Mouse (Mus musculus): Measurements from ENCODE around the gene Lrrc20. TPM values are rescaled to one million over a fixed set of nuclear protein-coding genes. Genes with fewer than 3 reads are reported as not detected.
"Not testable (repeated sequence)": the region's sequence is repeated elsewhere in the genome, so short reads cannot be mapped to it uniquely, and the experiment has no call there.

The Lrrc20 gene
- 2.3 and 3.7 TPM in 2 replicates for total RNA-seq (2017)

DNA sequence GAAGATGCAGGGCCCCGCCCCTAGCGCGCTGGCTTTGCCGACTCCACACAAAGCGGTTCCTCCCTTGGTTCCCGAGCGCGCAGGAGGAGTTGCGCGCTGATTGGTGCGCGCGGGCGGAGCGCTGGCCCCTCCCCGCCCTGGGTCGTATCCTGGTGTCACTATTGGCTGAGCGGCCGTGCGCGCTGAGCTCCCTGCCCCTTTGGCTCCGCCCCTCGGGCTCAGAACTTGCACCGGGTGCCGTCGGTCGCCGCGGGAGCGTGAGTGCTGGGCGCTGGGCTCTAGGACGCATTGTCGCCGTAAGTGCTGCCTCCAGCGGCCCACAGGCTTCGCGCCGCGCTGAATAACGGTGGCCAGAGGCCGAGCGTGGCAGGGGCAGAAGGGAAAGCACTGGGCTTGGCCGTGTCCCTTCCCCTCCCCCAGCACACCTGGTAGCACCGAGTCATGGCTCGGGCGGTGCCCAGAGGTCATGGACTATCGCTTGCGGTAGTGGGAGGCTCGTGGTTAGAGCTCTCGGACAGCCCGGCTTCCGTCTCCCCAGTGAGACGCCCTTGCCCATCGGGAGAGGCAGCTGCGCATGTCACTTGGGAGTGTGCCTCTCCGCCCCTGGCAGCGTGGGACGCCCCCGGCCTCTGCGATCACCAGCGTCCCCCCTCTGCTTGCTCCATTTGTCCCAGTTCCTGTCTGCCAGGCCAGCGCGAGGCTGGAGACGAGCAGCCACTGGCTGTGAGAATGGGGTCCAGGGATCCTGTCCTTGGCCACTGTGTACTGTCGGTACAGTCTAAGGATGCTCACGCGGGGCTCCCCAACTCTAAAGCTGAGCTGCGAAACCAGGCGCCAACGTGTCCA, at the start of gene Lrrc20:
Gene Lrrc20, plus strand, starts transcription at position 208 of the 846 bp plus-strand sequence.
- peak; percentile 95 to 96 for ATAC-seq (replicated peaks in 1 of 2; ENCODE audit: insufficient read depth in 1 of 2, low FRiP score in 2 of 2, low TSS enrichment in 1 of 2, low read depth in 1 of 2, poor library complexity in 2 of 2, severe bottlenecking in 2 of 2)

DNA sequence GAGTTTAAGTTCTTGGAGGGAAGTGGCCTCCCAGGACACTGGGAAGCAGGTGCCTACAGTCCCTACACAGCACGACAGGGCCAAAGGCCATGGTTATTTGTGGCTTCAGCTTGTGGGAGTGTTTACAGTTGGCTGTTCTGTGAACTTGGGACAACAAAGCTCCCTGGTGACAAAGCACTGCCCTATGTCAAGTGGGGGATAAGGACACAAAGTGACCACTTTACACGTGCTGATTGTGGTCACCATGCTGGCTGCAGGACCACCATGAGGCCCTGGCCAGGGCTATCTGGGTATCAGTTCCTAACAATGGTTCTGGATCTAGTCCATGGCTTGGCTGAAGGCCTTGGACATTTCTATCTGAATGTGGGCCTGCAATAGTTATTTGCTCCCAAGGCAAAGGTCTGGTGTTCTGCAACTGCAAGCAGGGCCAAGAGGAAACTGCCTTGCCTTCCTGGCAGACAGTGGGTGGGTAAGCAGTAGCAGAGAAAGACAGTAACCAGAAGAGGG, 49.3 kb upstream of the Lrrc20 start:
- no peak for ATAC-seq (replicated peaks in 1 of 2; ENCODE audit: insufficient read depth in 1 of 2, low FRiP score in 2 of 2, low TSS enrichment in 1 of 2, low read depth in 1 of 2, poor library complexity in 2 of 2, severe bottlenecking in 2 of 2)

DNA sequence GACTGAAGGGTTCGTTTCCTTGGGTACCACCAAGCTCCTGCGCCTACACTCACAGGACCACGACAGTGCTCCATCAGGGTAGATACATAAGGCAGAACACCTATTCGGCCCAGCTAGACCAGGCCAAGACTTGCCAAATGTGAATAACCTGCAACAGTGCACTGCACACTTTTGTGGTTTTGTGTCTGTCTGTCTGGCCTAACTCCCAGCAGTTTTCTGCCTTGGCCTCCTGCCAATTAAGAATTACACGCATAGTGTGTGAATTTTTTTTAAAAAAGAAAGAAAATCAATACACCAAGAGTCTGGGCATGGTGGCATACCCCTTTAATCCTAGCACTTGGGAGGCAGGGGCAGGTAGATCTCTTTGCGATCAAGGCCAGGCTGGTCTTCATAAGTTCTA, 47.6 kb upstream of the Lrrc20 start:
- no peak for ATAC-seq (replicated peaks in 1 of 2; ENCODE audit: insufficient read depth in 1 of 2, low FRiP score in 2 of 2, low TSS enrichment in 1 of 2, low read depth in 1 of 2, poor library complexity in 2 of 2, severe bottlenecking in 2 of 2)

DNA sequence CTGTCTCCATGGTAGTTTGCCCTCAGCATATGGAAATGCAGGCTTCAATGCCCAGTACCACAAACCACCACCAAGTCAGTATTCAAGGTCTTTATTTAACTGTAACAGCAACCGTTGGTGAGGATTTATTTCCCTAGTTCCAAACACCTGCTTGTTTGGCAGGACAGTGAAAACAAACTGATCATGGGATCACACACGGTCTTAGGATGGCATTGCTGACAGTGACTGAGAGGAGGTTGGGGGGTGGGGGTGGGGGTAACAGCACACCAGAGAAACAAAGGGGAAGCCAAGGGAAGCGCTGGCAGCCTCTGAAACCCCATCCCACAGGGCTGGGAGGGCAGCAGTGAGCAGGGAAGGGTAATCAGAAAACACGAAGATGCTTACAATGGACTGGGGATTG, 47.2 kb upstream of the Lrrc20 start:
- ATAC-seq (replicated peaks in 1 of 2; ENCODE audit: insufficient read depth in 1 of 2, low FRiP score in 2 of 2, low TSS enrichment in 1 of 2, low read depth in 1 of 2, poor library complexity in 2 of 2, severe bottlenecking in 2 of 2): no peak

DNA sequence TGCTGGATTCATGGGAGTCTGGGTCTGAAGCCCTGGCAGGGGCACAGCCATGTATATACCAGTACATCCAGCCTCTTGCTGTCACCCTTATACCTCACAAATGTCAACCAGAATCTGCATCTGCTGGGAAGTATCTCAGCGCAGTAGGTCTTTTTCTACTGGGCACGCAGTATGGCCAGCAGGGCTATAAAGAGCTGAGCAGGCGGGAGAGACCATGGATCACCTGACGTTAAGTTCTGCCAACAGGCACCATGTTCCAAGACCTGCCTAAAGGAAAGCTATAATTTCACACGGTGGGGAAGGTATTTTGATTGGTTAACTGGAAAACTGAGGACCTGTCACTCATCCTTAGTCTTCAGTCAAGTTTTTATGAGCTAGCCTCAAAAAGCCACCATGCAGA, 46.6 kb upstream of the Lrrc20 start:
- ATAC-seq (replicated peaks in 1 of 2; ENCODE audit: insufficient read depth in 1 of 2, low FRiP score in 2 of 2, low TSS enrichment in 1 of 2, low read depth in 1 of 2, poor library complexity in 2 of 2, severe bottlenecking in 2 of 2): no peak

DNA sequence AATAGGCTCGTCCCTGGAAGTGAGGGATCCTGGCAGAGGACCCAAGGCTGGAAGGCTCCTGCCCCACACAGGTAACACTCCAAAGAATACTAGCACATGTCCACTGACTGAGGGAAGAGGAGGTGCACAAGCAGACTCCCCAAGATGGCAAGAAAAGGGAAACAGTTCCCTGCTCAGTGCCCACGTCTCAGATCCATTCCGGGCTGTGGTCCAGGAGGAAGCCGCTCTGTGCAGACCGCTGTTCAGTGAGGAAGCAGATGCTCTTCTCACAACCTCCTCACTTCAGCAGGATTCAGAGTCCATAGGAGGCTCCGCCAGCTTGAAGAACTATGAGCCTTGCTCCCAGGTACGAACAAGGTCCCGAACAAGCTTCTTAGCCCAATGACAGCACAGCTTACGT, 44.2 kb upstream of the Lrrc20 start:
- ATAC-seq (replicated peaks in 1 of 2; ENCODE audit: insufficient read depth in 1 of 2, low FRiP score in 2 of 2, low TSS enrichment in 1 of 2, low read depth in 1 of 2, poor library complexity in 2 of 2, severe bottlenecking in 2 of 2): no peak

DNA sequence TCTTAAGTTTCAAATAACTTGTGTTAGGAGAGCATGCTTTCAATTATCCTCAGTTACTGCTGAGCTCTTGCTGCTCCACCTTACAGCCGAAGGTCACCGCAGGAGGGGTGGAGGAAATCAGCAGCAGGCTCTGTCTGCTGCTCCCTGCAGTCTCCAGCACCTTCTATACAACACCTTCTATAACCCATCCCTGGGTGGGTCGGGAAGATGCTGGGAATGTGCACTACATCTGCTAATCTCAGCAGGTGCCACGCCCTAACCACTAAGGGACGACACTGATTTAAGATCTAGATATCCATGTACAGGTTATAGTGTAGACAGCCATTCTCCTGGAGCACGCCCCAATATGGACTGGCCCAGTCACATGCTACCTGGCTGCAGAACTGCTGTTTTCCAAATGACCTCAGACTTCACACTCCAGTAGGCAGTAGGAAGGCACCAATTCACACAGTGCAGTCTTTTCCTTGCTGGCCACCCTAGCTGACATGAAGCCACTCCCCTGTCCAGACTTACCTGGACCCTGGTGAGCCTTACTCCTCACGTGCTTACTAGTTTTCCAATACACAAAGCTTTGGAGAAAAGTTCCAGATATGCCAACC, 35.3 kb upstream of the Lrrc20 start:
- ATAC-seq (replicated peaks in 1 of 2; ENCODE audit: insufficient read depth in 1 of 2, low FRiP score in 2 of 2, low TSS enrichment in 1 of 2, low read depth in 1 of 2, poor library complexity in 2 of 2, severe bottlenecking in 2 of 2): no peak

DNA sequence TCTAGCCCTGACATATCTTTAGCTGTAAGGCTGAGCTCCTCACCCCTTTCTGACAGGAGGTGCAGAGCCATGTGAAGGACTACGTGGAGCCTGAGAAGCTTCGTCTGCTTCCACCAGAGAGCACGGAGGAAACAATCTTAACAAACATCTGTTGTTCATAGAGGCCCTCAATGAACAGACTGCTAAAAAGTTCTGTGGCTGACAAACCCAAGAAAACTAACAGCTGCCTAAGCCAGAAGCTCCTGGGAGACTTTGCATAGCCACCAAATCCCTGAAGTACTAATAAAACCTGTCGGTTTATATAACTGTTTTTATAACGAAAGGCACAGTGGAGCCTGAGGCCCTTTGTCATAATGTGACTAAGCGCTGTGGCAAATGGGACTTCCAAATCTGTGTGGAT, 32.1 kb upstream of the Lrrc20 start:
- ATAC-seq (replicated peaks in 1 of 2; ENCODE audit: insufficient read depth in 1 of 2, low FRiP score in 2 of 2, low TSS enrichment in 1 of 2, low read depth in 1 of 2, poor library complexity in 2 of 2, severe bottlenecking in 2 of 2): no peak

DNA sequence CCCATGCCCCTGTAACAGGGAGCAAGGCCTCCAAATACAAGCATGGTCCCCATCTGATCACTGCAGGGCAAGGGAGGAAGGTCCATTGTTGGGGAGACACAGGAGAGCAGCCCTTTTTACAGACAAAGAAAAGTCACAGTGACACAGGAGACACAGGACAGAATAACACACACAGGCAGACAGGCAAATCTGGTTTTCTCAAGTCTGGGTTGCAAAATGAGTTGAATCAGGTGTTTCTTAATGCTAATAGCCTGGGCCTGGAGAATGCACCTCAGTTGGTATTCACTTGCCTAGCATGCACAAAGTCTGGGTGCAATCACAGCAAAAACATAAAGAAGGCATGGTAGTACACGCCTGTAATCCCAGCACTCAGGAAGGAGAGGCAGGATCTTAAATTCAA, 31.7 kb upstream of the Lrrc20 start:
- ATAC-seq (replicated peaks in 1 of 2; ENCODE audit: insufficient read depth in 1 of 2, low FRiP score in 2 of 2, low TSS enrichment in 1 of 2, low read depth in 1 of 2, poor library complexity in 2 of 2, severe bottlenecking in 2 of 2): no peak

DNA sequence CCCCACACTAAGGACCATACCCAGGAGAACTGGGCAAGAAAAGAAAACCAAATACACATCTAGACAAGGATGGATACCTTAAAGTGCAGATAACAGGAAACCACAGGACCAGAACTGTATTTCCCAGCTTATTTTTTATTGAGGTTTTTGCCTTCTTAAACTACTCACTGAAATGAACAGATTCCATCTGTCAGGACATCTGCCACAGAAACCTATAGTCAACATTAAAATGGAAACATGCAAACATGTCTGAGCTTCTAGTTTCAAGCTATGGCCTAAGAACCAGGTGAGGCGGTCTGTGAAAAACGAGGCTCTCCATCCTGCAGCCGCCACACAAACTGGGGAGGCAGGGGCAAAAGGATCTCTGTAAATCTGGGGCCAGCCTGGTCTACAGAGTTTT, 30.6 kb upstream of the Lrrc20 start:
- no peak for ATAC-seq (replicated peaks in 1 of 2; ENCODE audit: insufficient read depth in 1 of 2, low FRiP score in 2 of 2, low TSS enrichment in 1 of 2, low read depth in 1 of 2, poor library complexity in 2 of 2, severe bottlenecking in 2 of 2)

DNA sequence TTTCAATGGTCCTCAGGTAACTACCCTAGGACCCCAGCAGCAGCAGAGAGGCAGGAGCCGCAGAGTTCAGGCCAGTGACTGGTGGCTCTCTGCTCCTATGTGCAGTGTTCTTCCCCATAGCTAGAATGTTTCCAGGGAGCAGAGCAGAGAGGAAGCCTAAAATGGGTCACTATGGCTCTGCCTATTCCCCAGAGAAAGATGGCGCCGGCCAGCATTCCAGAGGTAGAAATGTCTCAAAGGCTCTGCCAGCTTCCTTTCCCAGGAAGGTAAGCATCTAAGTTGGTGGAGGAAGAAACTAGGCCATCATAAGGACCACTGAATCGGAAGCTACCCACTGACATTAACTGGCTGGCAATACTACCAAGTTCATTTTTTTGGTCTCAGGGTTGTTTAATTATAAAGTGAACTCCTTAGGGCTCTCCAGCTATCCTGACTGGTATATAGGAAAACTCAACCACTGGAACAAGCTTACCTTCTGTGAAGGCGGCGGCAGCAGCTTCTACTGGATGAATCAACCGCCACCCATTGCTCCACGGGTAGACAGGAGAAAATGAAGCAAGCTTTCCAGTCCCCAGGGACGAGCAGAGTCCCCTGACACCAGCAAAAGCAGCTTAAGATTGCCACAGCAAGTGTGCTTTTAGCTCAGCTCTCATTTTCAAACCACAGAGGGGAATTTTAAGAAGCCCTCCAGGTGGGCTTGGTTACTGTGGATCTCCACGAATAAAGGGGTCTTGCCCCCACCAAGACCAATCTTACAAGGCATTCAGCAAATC, 27.8 kb upstream of the Lrrc20 start:
- no peak for ATAC-seq (replicated peaks in 1 of 2; ENCODE audit: insufficient read depth in 1 of 2, low FRiP score in 2 of 2, low TSS enrichment in 1 of 2, low read depth in 1 of 2, poor library complexity in 2 of 2, severe bottlenecking in 2 of 2)

DNA sequence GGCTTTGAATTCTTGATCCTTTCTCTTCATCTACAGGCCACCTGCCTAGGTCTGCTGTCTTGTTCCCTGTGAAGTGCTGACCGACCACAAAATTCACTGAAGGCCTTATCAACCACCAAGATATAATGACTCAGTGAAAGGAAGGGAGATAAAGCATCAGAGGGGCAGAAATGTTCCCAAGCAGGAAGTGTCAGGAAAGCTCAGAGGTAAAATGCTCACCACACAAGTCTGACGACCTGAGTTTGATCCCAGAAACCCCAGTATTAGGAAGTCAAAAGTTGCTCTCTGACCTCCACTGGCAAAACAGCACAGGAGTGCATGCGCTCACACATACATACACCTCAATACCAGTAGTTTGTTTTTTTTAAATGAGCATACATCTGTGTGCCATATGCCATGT, 26.8 kb upstream of the Lrrc20 start:
- ATAC-seq (replicated peaks in 1 of 2; ENCODE audit: insufficient read depth in 1 of 2, low FRiP score in 2 of 2, low TSS enrichment in 1 of 2, low read depth in 1 of 2, poor library complexity in 2 of 2, severe bottlenecking in 2 of 2): no peak

DNA sequence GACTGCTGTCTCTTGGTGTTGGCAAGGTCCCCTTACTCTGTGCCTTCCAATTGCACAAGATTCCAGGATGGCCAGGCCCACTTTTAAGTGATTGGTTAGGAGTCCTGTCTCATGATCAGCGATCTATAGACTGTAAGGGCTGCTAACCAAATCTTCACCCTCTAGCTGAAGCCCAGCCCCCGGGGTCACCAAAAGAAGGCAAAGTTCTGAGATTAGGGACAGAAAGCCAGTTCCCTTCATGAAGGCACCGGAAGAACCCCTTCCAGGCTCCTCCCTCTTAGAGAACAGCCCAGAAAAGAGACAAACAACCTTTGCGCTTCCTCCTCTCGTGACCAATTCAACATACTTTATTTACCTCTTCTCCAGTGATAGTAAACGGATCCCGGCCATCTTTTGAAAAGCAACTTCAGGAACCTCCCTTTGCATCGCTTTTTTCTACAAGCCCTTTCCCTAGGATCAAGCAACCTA, 24.1 kb upstream of the Lrrc20 start:
- peak; percentile 25 to 40; a peak in 3 of 4 replicates for ATAC-seq (replicated peaks in 1 of 2; ENCODE audit: insufficient read depth in 1 of 2, low FRiP score in 2 of 2, low TSS enrichment in 1 of 2, low read depth in 1 of 2, poor library complexity in 2 of 2, severe bottlenecking in 2 of 2)

DNA sequence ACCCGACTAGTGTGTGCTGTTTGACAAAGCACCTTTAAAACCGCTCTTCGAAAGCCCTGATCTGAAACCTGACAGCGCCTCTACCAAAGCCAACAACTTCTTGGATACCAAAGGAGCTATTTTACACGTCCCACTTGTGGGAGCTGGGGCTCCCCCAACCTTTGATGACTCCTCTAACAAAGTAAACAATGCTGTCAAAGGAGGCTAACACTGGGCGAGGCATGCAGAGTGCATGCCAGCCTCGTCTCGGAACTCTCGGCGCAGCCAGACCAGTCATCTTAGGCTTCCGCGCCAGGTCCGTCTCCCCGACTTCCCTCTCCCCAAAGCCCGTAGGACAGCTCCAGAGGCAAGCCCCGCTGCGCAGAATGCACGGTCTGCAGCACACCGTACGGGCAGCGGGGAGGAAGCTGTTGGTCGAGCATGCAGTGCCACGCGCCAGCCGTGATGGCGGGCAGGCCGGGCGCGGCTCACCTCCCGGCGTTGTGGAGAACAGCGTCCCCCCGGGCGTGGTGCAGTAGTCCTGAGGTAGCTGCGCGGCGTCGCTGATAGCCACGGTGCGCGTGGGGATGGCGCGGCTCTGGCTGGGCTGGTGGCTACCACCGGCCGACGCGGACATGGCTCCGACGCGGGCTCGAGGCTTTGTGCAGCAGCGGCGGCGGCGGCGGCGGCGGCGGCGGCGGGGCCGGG, 23.5 kb upstream of the Lrrc20 start:
- ATAC-seq (replicated peaks in 1 of 2; ENCODE audit: insufficient read depth in 1 of 2, low FRiP score in 2 of 2, low TSS enrichment in 1 of 2, low read depth in 1 of 2, poor library complexity in 2 of 2, severe bottlenecking in 2 of 2): no peak

DNA sequence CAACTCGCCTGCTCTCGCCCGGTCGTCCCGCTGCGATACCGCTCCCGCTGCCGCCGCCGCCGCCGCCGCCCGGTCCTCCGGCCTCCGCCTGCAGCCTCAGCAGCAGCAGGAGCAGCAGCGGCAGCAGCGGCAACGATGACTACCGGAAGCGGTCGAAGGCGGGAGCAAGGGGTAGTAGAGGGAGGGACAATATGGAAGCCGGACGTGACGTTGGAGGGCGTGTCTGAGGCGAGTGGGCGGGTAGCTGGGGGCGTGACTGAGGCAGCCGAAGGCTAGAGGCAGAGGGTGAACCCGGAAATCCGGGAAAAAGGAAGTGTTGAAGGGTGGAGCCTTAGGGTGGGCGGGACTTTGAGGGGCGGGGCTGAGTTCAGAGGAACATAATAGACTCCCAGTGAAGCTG, 23.0 kb upstream of the Lrrc20 start, which contains the start of gene Eif4ebp2:
Gene Eif4ebp2, minus strand, starts transcription at position 17 of the 400 bp plus-strand sequence.
- peak; percentile 98 for ATAC-seq (replicated peaks in 1 of 2; ENCODE audit: insufficient read depth in 1 of 2, low FRiP score in 2 of 2, low TSS enrichment in 1 of 2, low read depth in 1 of 2, poor library complexity in 2 of 2, severe bottlenecking in 2 of 2)

DNA sequence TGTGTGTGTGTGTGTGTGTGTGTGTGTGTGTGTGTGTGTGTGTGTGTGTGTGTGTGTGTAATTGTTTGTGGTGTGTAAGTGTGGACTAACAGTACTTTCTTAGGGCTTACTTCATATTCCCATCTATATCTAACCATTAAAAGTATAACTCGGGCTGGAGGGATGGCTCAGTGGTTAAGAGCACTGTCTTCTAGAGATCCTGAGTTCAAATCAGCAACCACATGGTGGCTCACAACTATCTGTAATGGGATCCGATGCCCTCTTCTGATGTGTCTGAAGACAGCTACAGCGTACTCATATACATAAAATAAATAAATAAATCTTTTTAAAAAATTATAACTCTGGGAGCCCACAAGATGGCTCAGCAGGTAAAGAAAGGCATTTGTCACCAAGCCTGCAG, 22.4 kb upstream of the Lrrc20 start:
- not testable (repeated sequence) for ATAC-seq (replicated peaks in 1 of 2; ENCODE audit: insufficient read depth in 1 of 2, low FRiP score in 2 of 2, low TSS enrichment in 1 of 2, low read depth in 1 of 2, poor library complexity in 2 of 2, severe bottlenecking in 2 of 2)

DNA sequence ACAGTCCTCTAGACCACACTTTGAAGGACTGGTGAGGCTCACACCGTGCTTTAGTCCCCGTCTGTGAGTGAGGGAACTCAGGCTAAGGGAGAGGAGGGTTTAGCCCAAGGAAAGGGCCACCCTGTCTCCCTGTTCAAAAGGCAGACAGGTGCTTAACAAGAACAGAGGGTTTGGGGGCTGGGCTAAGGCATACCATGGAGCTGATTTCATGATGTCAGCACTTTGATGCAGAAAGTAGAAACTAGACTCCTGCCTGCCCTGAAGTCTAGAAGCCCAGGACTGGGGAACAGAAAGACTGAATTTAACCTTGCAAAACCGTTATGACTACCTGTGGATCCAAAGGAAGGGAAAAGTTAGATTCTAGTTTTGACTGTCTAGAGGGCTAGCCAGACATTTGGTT, 18.4 kb upstream of the Lrrc20 start:
- no peak for ATAC-seq (replicated peaks in 1 of 2; ENCODE audit: insufficient read depth in 1 of 2, low FRiP score in 2 of 2, low TSS enrichment in 1 of 2, low read depth in 1 of 2, poor library complexity in 2 of 2, severe bottlenecking in 2 of 2)

Measured in hematopoietic stem cell, adult 5-6 weeks (primary cell).